Mouse (Mus musculus) neural tube, embryonic 13.5 days (tissue): ENCODE data around the gene Fbxl3. TPM values are rescaled to one million over a fixed set of nuclear protein-coding genes. Genes with fewer than 3 reads are reported as not detected.

ENCODE experiments used
- polyA plus RNA-seq: library from polyadenylated mRNA; unstranded; fragments of >200 nt; fragmentation: Nextera tagmentation; extraction: Ambion mirVana; gene quantifications from 2 replicates; pipeline ENCODE4 v1.2.1, GENCODE M21; 2015

Gene Fbxl3
- polyA plus RNA-seq, 1 experiment from 2014 or later: 26.5 TPM

Other genes starting within 250 kb of the Fbxl3 start
- 10.8 and 11.1 TPM in 2 replicates for gene Kctd12, start 116.9 kb downstream of the Fbxl3 start, polyA plus RNA-seq
- not detected in 2 replicates for gene Acod1, start 52.6 kb downstream of the Fbxl3 start, polyA plus RNA-seq
- gene Cln5, start 29.4 kb downstream of the Fbxl3 start, polyA plus RNA-seq: 16.2 and 18.1 TPM in 2 replicates
- 50.1 and 51.8 TPM in 2 replicates for gene Mycbp2, start 247.2 kb upstream of the Fbxl3 start, polyA plus RNA-seq